Mouse (Mus musculus) MEL (cell line): Measurements from ENCODE around the gene Nsrp1. TPM values are rescaled to one million over a fixed set of nuclear protein-coding genes. Genes with fewer than 3 reads are reported as not detected.

Experiments
- DNase-seq: peaks from one replicate; pipeline ENCODE4 v3.0.0; 2011; ENCODE audit warnings: low read depth, low spot score
- H3K27ac ChIP-seq: 2 replicates; pipeline ENCODE4 v1.5.1; 2012; ENCODE audit warnings: low read depth, mild to moderate bottlenecking, control low read depth, low read length, moderate library complexity; ENCODE audit not compliant: control insufficient read depth
- H3K27me3 ChIP-seq, 2 experiments: fragments of 150-350 bp in 1 of 2; sonication (generic) in 1 of 2; 2 replicates each; pipeline ENCODE4 v1.6.1; 2012; ENCODE audit warnings: low read length in 2 of 2, mild to moderate bottlenecking in 2 of 2, improper control_type of control experiment in 1 of 2, moderate library complexity in 1 of 2; ENCODE audit not compliant: insufficient read depth in 2 of 2, control insufficient read depth in 1 of 2
- H3K36me3 ChIP-seq, 2 experiments: 2 replicates each; pipeline ENCODE4 v1.6.1; 2012 to 2014; ENCODE audit warnings: low read length in 2 of 2, improper control_type of control experiment in 1 of 2, inconsistent platforms in 1 of 2, mild to moderate bottlenecking in 1 of 2; ENCODE audit not compliant: insufficient read depth in 2 of 2, control insufficient read depth in 1 of 2
- H3K4me1 ChIP-seq, 2 experiments: fragments of 150-350 bp in 1 of 2; sonication (generic) in 1 of 2; 2 replicates each; pipeline ENCODE4 v1.6.1; 2012; ENCODE audit warnings: low read length in 2 of 2, improper control_type of control experiment in 1 of 2, mild to moderate bottlenecking in 1 of 2; ENCODE audit not compliant: insufficient read depth in 2 of 2, control insufficient read depth in 1 of 2
- H3K4me3 ChIP-seq, 2 experiments: fragments of 150-350 bp in 1 of 2; sonication (generic) in 1 of 2; 2 replicates each; pipeline ENCODE4 v1.5.1; 2012; ENCODE audit warnings: low read depth in 2 of 2, low read length in 2 of 2, mild to moderate bottlenecking in 2 of 2, moderate library complexity in 2 of 2, control low read depth in 1 of 2, improper control_type of control experiment in 1 of 2; ENCODE audit not compliant: control insufficient read depth in 1 of 2, insufficient read depth in 1 of 2
- H3K79me2 ChIP-seq: 2 replicates; pipeline ENCODE4 v1.6.1; 2012; ENCODE audit warnings: mild to moderate bottlenecking, low read length, moderate library complexity; ENCODE audit not compliant: control insufficient read depth, poor library complexity, insufficient read depth
- H3K9ac ChIP-seq: 2 replicates; pipeline ENCODE4 v1.6.1; 2012; ENCODE audit warnings: low read depth, mild to moderate bottlenecking, control low read depth, low read length, moderate library complexity; ENCODE audit not compliant: control insufficient read depth, poor library complexity, severe bottlenecking
- H3K9me3 ChIP-seq: fragments of 150-350 bp; sonication (generic); replicated peaks from 2 replicates; pipeline ENCODE4 v1.6.1; 2012; ENCODE audit warnings: mild to moderate bottlenecking, low read length, improper control_type of control experiment, moderate library complexity; ENCODE audit not compliant: insufficient read depth
- CHD1 ChIP-seq: IDR thresholded peaks from 2 replicates; pipeline ENCODE4 v1.6.1; 2012; ENCODE audit warnings: low read depth, mild to moderate bottlenecking, inconsistent platforms, low read length, improper control_type of control experiment
- CTCF ChIP-seq, 3 experiments: IDR thresholded peaks in 2 of 3; conservative IDR thresholded peaks in 1 of 3; 2 replicates each; pipeline ENCODE4 v1.5.1; 2011 to 2012; ENCODE audit warnings: low read length in 3 of 3, low read depth in 2 of 3, mild to moderate bottlenecking in 2 of 3, improper control_type of control experiment in 1 of 3, inconsistent platforms in 1 of 3, mixed read lengths in 1 of 3, moderate library complexity in 1 of 3; ENCODE audit not compliant: control insufficient read depth in 1 of 3, insufficient read depth in 1 of 3, poor library complexity in 1 of 3, severe bottlenecking in 1 of 3
- ELF1 ChIP-seq: IDR thresholded peaks from 2 replicates; pipeline ENCODE4 v1.6.1; 2014; ENCODE audit warnings: low read depth, mild to moderate bottlenecking, inconsistent platforms, low read length, improper control_type of control experiment, moderate library complexity
- EP300 ChIP-seq, 2 experiments: IDR thresholded peaks; 2 replicates each; pipeline ENCODE4 v1.6.1; 2011; ENCODE audit warnings: improper control_type of control experiment in 2 of 2, low read length in 2 of 2, low read depth in 1 of 2, mild to moderate bottlenecking in 1 of 2
- ETS1 ChIP-seq: IDR thresholded peaks from 2 replicates; pipeline ENCODE4 v1.6.1; 2012; ENCODE audit warnings: low read depth, mild to moderate bottlenecking, inconsistent platforms, low read length, improper control_type of control experiment, moderate library complexity
- GABPA ChIP-seq: IDR thresholded peaks from 2 replicates; pipeline ENCODE4 v1.6.1; 2012; ENCODE audit warnings: low read depth, mild to moderate bottlenecking, inconsistent platforms, low read length, improper control_type of control experiment, moderate library complexity
- GATA1 ChIP-seq: IDR thresholded peaks from 2 replicates; pipeline ENCODE4 v1.6.1; 2011; ENCODE audit warnings: low read depth, low read length, improper control_type of control experiment
- HCFC1 ChIP-seq: IDR thresholded peaks from 2 replicates; pipeline ENCODE4 v1.6.1; 2012; ENCODE audit warnings: low read depth, mild to moderate bottlenecking, inconsistent platforms, low read length, improper control_type of control experiment, moderate library complexity
- MAX ChIP-seq: IDR thresholded peaks from 2 replicates; pipeline ENCODE4 v1.6.1; 2011; ENCODE audit warnings: low read length, improper control_type of control experiment
- MXI1 ChIP-seq: IDR thresholded peaks from 2 replicates; pipeline ENCODE4 v1.6.1; 2011; ENCODE audit warnings: mild to moderate bottlenecking, low read depth, low read length, improper control_type of control experiment
- MYB ChIP-seq: IDR thresholded peaks from 2 replicates; pipeline ENCODE4 v1.6.1; 2011; ENCODE audit warnings: mild to moderate bottlenecking, low read depth, low read length, improper control_type of control experiment
- MYC ChIP-seq: IDR thresholded peaks from 2 replicates; pipeline ENCODE4 v1.6.1; 2011; ENCODE audit warnings: low read depth, mild to moderate bottlenecking, low read length, improper control_type of control experiment, moderate library complexity
- NELFE ChIP-seq: IDR thresholded peaks from 2 replicates; pipeline ENCODE4 v1.6.1; 2011; ENCODE audit warnings: low read depth, low read length, improper control_type of control experiment
- NRF1 ChIP-seq: IDR thresholded peaks from 2 replicates; pipeline ENCODE4 v1.6.1; 2014; ENCODE audit warnings: low read depth, mild to moderate bottlenecking, inconsistent platforms, low read length, improper control_type of control experiment, moderate library complexity; ENCODE audit not compliant: poor library complexity, insufficient read depth, severe bottlenecking
- RCOR1 ChIP-seq: IDR thresholded peaks from 2 replicates; pipeline ENCODE4 v1.6.1; 2012; ENCODE audit warnings: low read depth, mild to moderate bottlenecking, inconsistent platforms, low read length, improper control_type of control experiment
- TBP ChIP-seq: IDR thresholded peaks from 2 replicates; pipeline ENCODE4 v1.8.0; 2011; ENCODE audit warnings: low read depth, low read length, improper control_type of control experiment
- TCF12 ChIP-seq: IDR thresholded peaks from 2 replicates; pipeline ENCODE4 v1.6.1; 2014; ENCODE audit warnings: low read depth, mild to moderate bottlenecking, inconsistent platforms, low read length, improper control_type of control experiment, moderate library complexity
- polyA plus RNA-seq, 2 experiments: library from polyadenylated mRNA; stranded (reverse) in 1 of 2; unstranded in 1 of 2; fragments of >175 nt in 1 of 2; fragments of >200 nt in 1 of 2; gene quantifications; 2 replicates each; pipeline versions ENCODE4 v1.2.1 to v1.2.4; 2012; ENCODE audit warnings: low replicate concordance in 2 of 2, low read depth in 1 of 2; ENCODE audit not compliant: insufficient read length in 2 of 2, insufficient read depth in 1 of 2, missing spikeins in 1 of 2
- total RNA-seq: library from RNA; depleted of rRNA; stranded (reverse); fragments of 300-350 nt; gene quantifications from 2 replicates; pipeline ENCODE4 v1.2.3, GENCODE M21; 2012

Gene Nsrp1
- total and polyA plus RNA-seq, 3 experiments: 21.0 to 140 (median 21.6) TPM

- no peak overlapping the region for H3K27ac ChIP-seq
- H3K4me3 ChIP-seq: no peak overlapping the region
- TF ChIP-seq GATA1 (peak; percentile 82), ELF1 (no peak)
- H3K9ac ChIP-seq: no peak overlapping the region
- no peaks in the 10 kb centered on the region for H3K9me3 ChIP-seq
- peaks cover 0 to 3% of the 10 kb centered on the region in 2 experiments; a peak in 1 of 4 replicates for H3K36me3 ChIP-seq
- no peaks in the 10 kb centered on the region for H3K4me1 ChIP-seq
- no peak for DNase-seq
- H3K27me3 ChIP-seq: peaks cover 11 to 18% of the 10 kb centered on the region in 2 experiments
- H3K79me2 ChIP-seq: no peaks in the 10 kb centered on the region
Measured at GRCm38 (mm10) chr11:77087004-77087403, 8.8 kb upstream of the Nsrp1 start.

DNA sequence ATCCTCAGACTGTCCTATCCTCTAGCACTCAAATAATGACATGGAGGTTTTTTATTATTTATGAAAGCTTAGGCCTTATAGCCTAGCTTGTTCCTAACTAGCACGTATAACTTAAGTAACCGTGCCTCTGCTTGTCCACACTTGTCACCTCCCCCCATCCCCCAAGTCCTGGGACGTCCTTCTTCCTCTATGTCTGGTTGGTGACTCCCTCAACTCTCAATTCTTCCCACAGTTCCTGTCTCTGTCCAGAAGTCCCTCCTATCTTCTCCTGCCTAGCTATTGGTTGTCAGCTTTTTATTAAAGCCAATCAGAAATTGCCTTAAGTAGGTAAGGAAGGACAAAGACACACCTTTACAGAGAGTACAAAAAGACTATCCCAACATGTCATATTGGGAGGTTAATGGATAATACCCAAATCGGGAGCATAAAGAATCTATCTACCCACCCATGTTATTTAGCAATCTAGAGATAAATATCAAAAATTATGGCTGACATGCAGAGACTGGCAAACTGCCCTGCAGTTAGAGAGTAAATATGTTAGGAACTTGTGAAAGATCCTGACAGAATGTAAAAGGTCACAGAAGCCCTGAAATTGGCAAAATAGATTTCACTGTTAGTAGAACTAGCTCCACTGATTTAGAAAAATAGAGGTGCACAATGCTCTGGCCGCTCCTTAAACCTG, 5.9 kb upstream of the Nsrp1 start:
- no peak overlapping the region for H3K9ac ChIP-seq
- H3K79me2 ChIP-seq: no peaks in the 10 kb centered on the region
- TF ChIP-seq TCF12 (no peak), MYB (no peak), MYC (no peak), HCFC1 (no peak), ETS1 (no peak), EP300 (IDR thresholded peaks at IDR 0.05; ENCODE audit: low read depth in 1 of 2, low read length in 2 of 2) (no peak), TBP (no peak), MAX (no peak), GATA1 (no peak), NELFE (no peak), NRF1 (no peak), GABPA (no peak), RCOR1 (no peak), CTCF (IDR thresholded peaks at IDR 0.05 in 2 of 3, conservative IDR thresholded peaks at IDR 0.05 in 1 of 3; ENCODE audit: control insufficient read depth in 1 of 3, insufficient read depth in 1 of 3, low read depth in 2 of 3, low read length in 3 of 3, poor library complexity in 1 of 3, severe bottlenecking in 1 of 3) (no peak), MXI1 (no peak), CHD1 (no peak)
- TF ChIP-seq, all 39 proteins: peak for 0
- Histone ChIP-seq H3K9me3 (no peaks in the 10 kb centered on the region), H3K4me3 (no peak overlapping the region), H3K27ac (no peak overlapping the region), H3K27me3 (peaks cover 11 to 17% of the 10 kb centered on the region in 2 experiments), H3K36me3 (peaks cover 0 to 4% of the 10 kb centered on the region in 2 experiments; a peak in 2 of 4 replicates), H3K4me1 (no peaks in the 10 kb centered on the region)
- DNase-seq: no peak
